Mouse (Mus musculus): ENCODE results near the gene Srsf10. TPM values are rescaled to one million over a fixed set of nuclear protein-coding genes. Genes with fewer than 3 reads are reported as not detected.
A peak's percentile ranks its signal among the peaks of the same experiment; 100 is the strongest.

Gene Srsf10
- polyA plus RNA-seq (2012; rRNA removed) = 54.7 and 61.5 TPM in 2 replicates

GRCm38 (mm10) chr4:135855536-135856222, at the start of gene Srsf10:
Gene Srsf10, plus strand, starts transcription at chr4:135855747.
- H3K27me3 ChIP-seq (ENCODE audit: control insufficient read depth, insufficient read depth, low read length) = no peaks in the 10 kb centered on the region
- TF ChIP-seq POLR2A (IDR thresholded peaks at IDR 0.05; ENCODE audit: borderline replicate concordance, insufficient read depth, low read length) (peak; percentile 67), CTCF (IDR thresholded peaks at IDR 0.05; ENCODE audit: borderline replicate concordance, insufficient read depth, low read depth, low read length) (no peak)
- peaks cover 3% of the 10 kb centered on the region for H3K4me1 ChIP-seq (ENCODE audit: control insufficient read depth, insufficient read depth, low read length)
- under 1% methylated on average over 67 of the region's 67 CpGs for WGBS
- DNase-seq = peak; percentile 95 to 97
- peak within 1 kb of the TSS; percentile 92 for H3K4me3 ChIP-seq (replicated peaks; ENCODE audit: insufficient read depth, low read depth, low read length)
- H3K27ac ChIP-seq (ENCODE audit: insufficient read depth, low read length) = peak within 1 kb of the TSS; percentile 90

- Histone ChIP-seq H3K4me1 (ENCODE audit: control insufficient read depth, insufficient read depth, low read length) (no peaks in the 10 kb centered on the region), H3K27me3 (ENCODE audit: control insufficient read depth, insufficient read depth, low read length) (no peaks in the 10 kb centered on the region), H3K4me3 (replicated peaks; ENCODE audit: insufficient read depth, low read depth, low read length) (no peak overlapping the region), H3K27ac (ENCODE audit: insufficient read depth, low read length) (no peak overlapping the region)
- TF ChIP-seq CTCF (IDR thresholded peaks at IDR 0.05; ENCODE audit: borderline replicate concordance, insufficient read depth, low read depth, low read length) (no peak), POLR2A (IDR thresholded peaks at IDR 0.05; ENCODE audit: borderline replicate concordance, insufficient read depth, low read length) (no peak)
- WGBS = 77% methylated on average over 7 of the region's 7 CpGs
- DNase-seq = no peak
Observed at GRCm38 (mm10) chr4:135814896-135815295, 40.7 kb upstream of the Srsf10 start.

GRCm38 (mm10) chr4:135816905-135817622, 38.5 kb upstream of the Srsf10 start:
- no peaks in the 10 kb centered on the region for H3K4me1 ChIP-seq (ENCODE audit: control insufficient read depth, insufficient read depth, low read length)
- WGBS = 39% methylated on average over 12 of the region's 12 CpGs
- H3K4me3 ChIP-seq (replicated peaks; ENCODE audit: insufficient read depth, low read depth, low read length) = no peak overlapping the region
- TF ChIP-seq POLR2A (IDR thresholded peaks at IDR 0.05; ENCODE audit: borderline replicate concordance, insufficient read depth, low read length) (no peak), CTCF (IDR thresholded peaks at IDR 0.05; ENCODE audit: borderline replicate concordance, insufficient read depth, low read depth, low read length) (peak; percentile 50; the same call in 1 of the 2 replicates)
- no peaks in the 10 kb centered on the region for H3K27me3 ChIP-seq (ENCODE audit: control insufficient read depth, insufficient read depth, low read length)
- DNase-seq = peak in 1 of 2 experiments; percentile 26
- H3K27ac ChIP-seq (ENCODE audit: insufficient read depth, low read length) = no peak overlapping the region

- H3K27me3 ChIP-seq (ENCODE audit: control insufficient read depth, insufficient read depth, low read length) = no peaks in the 10 kb centered on the region
- no peak for DNase-seq
- TF ChIP-seq CTCF (IDR thresholded peaks at IDR 0.05; ENCODE audit: borderline replicate concordance, insufficient read depth, low read depth, low read length) = no peak
- no peak for TF ChIP-seq POLR2A (IDR thresholded peaks at IDR 0.05; ENCODE audit: borderline replicate concordance, insufficient read depth, low read length)
- no peaks in the 10 kb centered on the region for H3K4me1 ChIP-seq (ENCODE audit: control insufficient read depth, insufficient read depth, low read length)
- 79% methylated on average over 3 of the region's 3 CpGs for WGBS
- no peak overlapping the region for H3K27ac ChIP-seq (ENCODE audit: insufficient read depth, low read length)
- H3K4me3 ChIP-seq (replicated peaks; ENCODE audit: insufficient read depth, low read depth, low read length) = no peak overlapping the region
Observed at GRCm38 (mm10) chr4:135818366-135818765, 37.2 kb upstream of the Srsf10 start.

- Histone ChIP-seq H3K27me3 (ENCODE audit: control insufficient read depth, insufficient read depth, low read length) (no peaks in the 10 kb centered on the region), H3K27ac (ENCODE audit: insufficient read depth, low read length) (no peak overlapping the region), H3K4me1 (ENCODE audit: control insufficient read depth, insufficient read depth, low read length) (no peaks in the 10 kb centered on the region), H3K4me3 (replicated peaks; ENCODE audit: insufficient read depth, low read depth, low read length) (no peak overlapping the region)
- TF ChIP-seq POLR2A (IDR thresholded peaks at IDR 0.05; ENCODE audit: borderline replicate concordance, insufficient read depth, low read length) = no peak
- TF ChIP-seq CTCF (IDR thresholded peaks at IDR 0.05; ENCODE audit: borderline replicate concordance, insufficient read depth, low read depth, low read length) = no peak
- 83% methylated on average over 17 of the region's 17 CpGs for WGBS
- DNase-seq = no peak
Observed at GRCm38 (mm10) chr4:135819826-135820526, 35.6 kb upstream of the Srsf10 start.

GRCm38 (mm10) chr4:135821772-135822171, 33.8 kb upstream of the Srsf10 start:
- Histone ChIP-seq H3K27ac (ENCODE audit: insufficient read depth, low read length) (no peak overlapping the region), H3K27me3 (ENCODE audit: control insufficient read depth, insufficient read depth, low read length) (no peaks in the 10 kb centered on the region), H3K4me3 (replicated peaks; ENCODE audit: insufficient read depth, low read depth, low read length) (no peak overlapping the region), H3K4me1 (ENCODE audit: control insufficient read depth, insufficient read depth, low read length) (no peaks in the 10 kb centered on the region)
- DNase-seq = no peak
- WGBS = 88% methylated on average over 4 of the region's 4 CpGs
- TF ChIP-seq CTCF (IDR thresholded peaks at IDR 0.05; ENCODE audit: borderline replicate concordance, insufficient read depth, low read depth, low read length) = no peak
- no peak for TF ChIP-seq POLR2A (IDR thresholded peaks at IDR 0.05; ENCODE audit: borderline replicate concordance, insufficient read depth, low read length)

- WGBS = 50% methylated on average over 2 of the region's 2 CpGs
- no peaks in the 10 kb centered on the region for H3K4me1 ChIP-seq (ENCODE audit: control insufficient read depth, insufficient read depth, low read length)
Observed at GRCm38 (mm10) chr4:135823298-135823697, 32.2 kb upstream of the Srsf10 start.

More at GRCm38 (mm10) chr4:135823298-135823697, 32.2 kb upstream of the Srsf10 start:
- Histone ChIP-seq H3K27me3 (ENCODE audit: control insufficient read depth, insufficient read depth, low read length) (no peaks in the 10 kb centered on the region), H3K27ac (ENCODE audit: insufficient read depth, low read length) (no peak overlapping the region), H3K4me3 (replicated peaks; ENCODE audit: insufficient read depth, low read depth, low read length) (no peak overlapping the region)
- DNase-seq = no peak
- 0 out of 2 replicates have a peak, but pooled peaks have one; percentile 20 for TF ChIP-seq CTCF (IDR thresholded peaks at IDR 0.05; ENCODE audit: borderline replicate concordance, insufficient read depth, low read depth, low read length)
- no peak for TF ChIP-seq POLR2A (IDR thresholded peaks at IDR 0.05; ENCODE audit: borderline replicate concordance, insufficient read depth, low read length)
